Mouse (Mus musculus): Measurements from ENCODE around the gene Asxl2. TPM values are rescaled to one million over a fixed set of nuclear protein-coding genes. Genes with fewer than 3 reads are reported as not detected.
A peak's percentile ranks its signal among the peaks of the same experiment; 100 is the strongest.
"Not testable (repeated sequence)": the region's sequence is repeated elsewhere in the genome, so short reads cannot be mapped to it uniquely, and the experiment has no call there.

Gene Asxl2
- polyA plus RNA-seq, 1 experiment from 2014 or later, result 18.6 TPM

DNA sequence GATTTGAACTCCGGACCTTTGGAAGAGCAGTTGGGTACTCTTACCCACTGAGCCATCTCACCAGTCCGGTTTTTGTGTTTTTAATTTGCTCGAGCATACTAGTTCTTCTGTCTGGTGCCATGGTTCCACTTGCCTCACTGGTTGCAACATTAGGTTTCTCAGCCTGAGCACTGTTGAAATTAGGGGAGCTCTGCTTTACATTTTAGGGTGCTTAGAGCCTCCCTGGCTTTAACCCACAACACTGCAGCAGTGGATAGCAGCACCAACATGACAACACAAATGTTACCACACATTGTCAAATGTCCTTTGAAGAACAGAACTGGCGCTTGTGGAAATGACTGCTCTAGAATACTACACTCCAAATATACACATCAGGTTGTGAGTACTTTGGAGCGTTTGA is 98.9 kb downstream of the Asxl2 start:
- H3K27ac ChIP-seq, result no peak overlapping the region
- peaks cover 5% of the 10 kb centered on the region; the same call in 1 of the 2 replicates for H3K9me3 ChIP-seq
- H3K9ac ChIP-seq, result no peak overlapping the region
- no peaks in the 10 kb centered on the region for H3K36me3 ChIP-seq
- H3K27me3 ChIP-seq, result no peaks in the 10 kb centered on the region
- no peak for ATAC-seq (ENCODE audit: low FRiP score, low read depth)
- no peaks in the 10 kb centered on the region for H3K4me1 ChIP-seq
- WGBS, result 92% methylated on average over 5 of the region's 5 CpGs
- no peak overlapping the region for H3K4me2 ChIP-seq (replicated peaks)
- H3K4me3 ChIP-seq, result no peak overlapping the region

GRCm38 (mm10) chr12:3535446-3535845 is 108.8 kb downstream of the Asxl2 start:
- not testable (repeated sequence) for H3K9ac ChIP-seq; H3K9me3 ChIP-seq; H3K4me1 ChIP-seq; H3K27me3 ChIP-seq; H3K4me3 ChIP-seq; H3K36me3 ChIP-seq; H3K4me2 ChIP-seq (replicated peaks); ATAC-seq (ENCODE audit: low FRiP score, low read depth); H3K27ac ChIP-seq
- 93% methylated on average over 1 of the region's 1 CpGs for whole genome bisulfite sequencing

DNA sequence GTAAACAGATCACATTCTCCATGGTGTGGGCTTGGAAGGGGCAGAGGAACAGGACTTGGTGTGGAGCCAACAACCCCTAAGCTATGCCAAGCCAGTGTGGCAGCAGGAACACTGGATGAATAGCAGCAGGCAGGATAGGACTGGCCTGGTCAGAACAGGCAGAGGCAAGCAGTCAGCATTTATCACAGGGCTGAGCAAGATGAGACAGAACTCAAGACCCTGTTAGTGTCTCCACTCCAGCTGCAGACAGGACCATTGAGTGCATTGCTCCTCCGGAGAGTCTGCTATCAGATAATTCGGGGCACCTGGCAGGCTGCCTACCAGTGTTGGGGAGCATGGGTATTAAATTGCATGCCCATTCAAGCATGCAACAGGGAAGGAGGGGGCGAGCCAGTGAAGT is 111.0 kb downstream of the Asxl2 start:
- Histone ChIP-seq H3K9me3 (no peaks in the 10 kb centered on the region), H3K4me1 (no peaks in the 10 kb centered on the region), H3K27ac (no peak overlapping the region), H3K27me3 (no peaks in the 10 kb centered on the region), H3K4me2 (replicated peaks) (no peak overlapping the region), H3K9ac (no peak overlapping the region), H3K4me3 (no peak overlapping the region), H3K36me3 (no peaks in the 10 kb centered on the region)
- ATAC-seq (ENCODE audit: low FRiP score, low read depth), result 0 out of 2 replicates have a peak, but pooled peaks have one; percentile 15
- WGBS, result 73% methylated on average over 3 of the region's 3 CpGs

DNA sequence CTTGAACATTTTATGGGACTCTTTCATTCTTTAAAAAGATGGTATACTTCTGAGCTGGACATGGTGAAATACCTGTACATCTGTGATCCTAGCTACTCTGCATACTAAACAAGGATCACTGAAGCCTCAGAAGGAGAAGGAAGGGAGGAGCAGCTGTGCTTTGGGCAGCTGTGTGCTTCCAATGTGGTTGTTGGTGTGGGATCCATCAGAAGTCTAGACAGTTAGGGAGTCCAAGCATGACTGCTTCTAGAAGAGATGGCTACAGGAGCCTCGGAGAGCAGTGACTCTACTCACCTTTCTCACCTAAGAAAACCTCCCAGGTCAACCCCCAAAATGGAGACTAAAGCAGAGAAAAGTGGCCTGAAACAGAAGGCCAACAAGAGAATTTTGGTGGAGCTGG is 111.4 kb downstream of the Asxl2 start:
- H3K27me3 ChIP-seq, result no peaks in the 10 kb centered on the region
- H3K36me3 ChIP-seq, result no peaks in the 10 kb centered on the region
- no peak for ATAC-seq (ENCODE audit: low FRiP score, low read depth)
- no peak overlapping the region for H3K4me3 ChIP-seq
- H3K4me1 ChIP-seq, result no peaks in the 10 kb centered on the region
- H3K9ac ChIP-seq, result no peak overlapping the region
- H3K27ac ChIP-seq, result no peak overlapping the region; the same call in 1 of the 2 replicates
- no peak overlapping the region for H3K4me2 ChIP-seq (replicated peaks)
- 81% methylated on average over 1 of the region's 1 CpGs for WGBS
- no peaks in the 10 kb centered on the region for H3K9me3 ChIP-seq

- H3K4me3 ChIP-seq, result no peak overlapping the region
- H3K27me3 ChIP-seq, result no peaks in the 10 kb centered on the region
- H3K4me1 ChIP-seq, result no peaks in the 10 kb centered on the region
- no peaks in the 10 kb centered on the region for H3K36me3 ChIP-seq
- H3K4me2 ChIP-seq (replicated peaks), result no peak overlapping the region
- no peak for ATAC-seq (ENCODE audit: low FRiP score, low read depth)
- no peaks in the 10 kb centered on the region for H3K9me3 ChIP-seq
- no peak overlapping the region for H3K9ac ChIP-seq
- WGBS, result 78% methylated on average over 2 of the region's 2 CpGs
- no peak overlapping the region for H3K27ac ChIP-seq
These were observed 112.9 kb downstream of the Asxl2 start for GRCm38 (mm10) chr12:3539605-3540004.

- H3K4me2 ChIP-seq (replicated peaks), result no peak overlapping the region
- H3K36me3 ChIP-seq, result no peaks in the 10 kb centered on the region
- H3K4me3 ChIP-seq, result no peak overlapping the region
- no peak for ATAC-seq (ENCODE audit: low FRiP score, low read depth)
- H3K27me3 ChIP-seq, result no peaks in the 10 kb centered on the region
- H3K9me3 ChIP-seq, result no peaks in the 10 kb centered on the region
- no peak overlapping the region for H3K9ac ChIP-seq
- no peaks in the 10 kb centered on the region for H3K4me1 ChIP-seq
- no peak overlapping the region for H3K27ac ChIP-seq
- WGBS, result 93% methylated on average over 7 of the region's 7 CpGs
These were observed 114.2 kb downstream of the Asxl2 start for GRCm38 (mm10) chr12:3540871-3541270.

- Histone ChIP-seq H3K27me3 (no peaks in the 10 kb centered on the region), H3K36me3 (no peaks in the 10 kb centered on the region), H3K4me2 (replicated peaks) (no peak overlapping the region), H3K9me3 (no peaks in the 10 kb centered on the region), H3K4me3 (no peak overlapping the region), H3K4me1 (peaks cover 15% of the 10 kb centered on the region; the same call in 1 of the 2 replicates), H3K27ac (no peak overlapping the region), H3K9ac (no peak overlapping the region)
- no peak for ATAC-seq (ENCODE audit: low FRiP score, low read depth)
- WGBS, result 65% methylated on average over 3 of the region's 3 CpGs
These were observed 118.8 kb downstream of the Asxl2 start for GRCm38 (mm10) chr12:3545451-3545850.

- H3K4me3 ChIP-seq, result no peak overlapping the region
- H3K36me3 ChIP-seq, result no peaks in the 10 kb centered on the region
- ATAC-seq (ENCODE audit: low FRiP score, low read depth), result no peak
- no peak overlapping the region for H3K9ac ChIP-seq
- H3K4me1 ChIP-seq, result peaks cover 15% of the 10 kb centered on the region; the same call in 1 of the 2 replicates
- no peaks in the 10 kb centered on the region for H3K27me3 ChIP-seq
- no peak overlapping the region for H3K27ac ChIP-seq
- WGBS, result 45% methylated on average over 4 of the region's 4 CpGs
- no peaks in the 10 kb centered on the region for H3K9me3 ChIP-seq
- H3K4me2 ChIP-seq (replicated peaks), result no peak overlapping the region
These were observed 119.5 kb downstream of the Asxl2 start for GRCm38 (mm10) chr12:3546121-3546658.

- peaks cover 15% of the 10 kb centered on the region; the same call in 1 of the 2 replicates for H3K4me1 ChIP-seq
- H3K4me2 ChIP-seq (replicated peaks), result no peak overlapping the region
- WGBS, result 38% methylated on average over 6 of the region's 6 CpGs
These were observed 120.1 kb downstream of the Asxl2 start for GRCm38 (mm10) chr12:3546781-3547180.

GRCm38 (mm10) chr12:3547506-3547905 is 120.8 kb downstream of the Asxl2 start:
- H3K4me3 ChIP-seq, result no peak overlapping the region
- no peak overlapping the region for H3K27ac ChIP-seq
- no peak overlapping the region for H3K4me2 ChIP-seq (replicated peaks)
- ATAC-seq (ENCODE audit: low FRiP score, low read depth), result no peak
- no peaks in the 10 kb centered on the region for H3K27me3 ChIP-seq
- H3K4me1 ChIP-seq, result peaks cover 15% of the 10 kb centered on the region; the same call in 1 of the 2 replicates
- WGBS, result 54% methylated on average over 4 of the region's 4 CpGs
- H3K36me3 ChIP-seq, result no peaks in the 10 kb centered on the region
- H3K9ac ChIP-seq, result no peak overlapping the region
- no peaks in the 10 kb centered on the region for H3K9me3 ChIP-seq

More at GRCm38 (mm10) chr12:3546781-3547180, 120.1 kb downstream of the Asxl2 start:
- Histone ChIP-seq H3K36me3 (no peaks in the 10 kb centered on the region), H3K9ac (no peak overlapping the region), H3K27ac (no peak overlapping the region), H3K27me3 (no peaks in the 10 kb centered on the region), H3K4me3 (no peak overlapping the region), H3K9me3 (no peaks in the 10 kb centered on the region)
- ATAC-seq (ENCODE audit: low FRiP score, low read depth), result no peak

GRCm38 (mm10) chr12:3547911-3548310 is 121.3 kb downstream of the Asxl2 start:
- Histone ChIP-seq H3K4me2 (replicated peaks) (no peak overlapping the region), H3K9ac (no peak overlapping the region), H3K27me3 (no peaks in the 10 kb centered on the region), H3K27ac (no peak overlapping the region), H3K9me3 (no peaks in the 10 kb centered on the region), H3K4me3 (no peak overlapping the region), H3K36me3 (no peaks in the 10 kb centered on the region), H3K4me1 (peaks cover 15% of the 10 kb centered on the region; the same call in 1 of the 2 replicates)
- no peak for ATAC-seq (ENCODE audit: low FRiP score, low read depth)
- WGBS, result 66% methylated on average over 3 of the region's 3 CpGs

GRCm38 (mm10) chr12:3548582-3549211 is 122.0 kb downstream of the Asxl2 start:
- no peak overlapping the region for H3K4me2 ChIP-seq (replicated peaks)
- no peaks in the 10 kb centered on the region for H3K36me3 ChIP-seq
- no peaks in the 10 kb centered on the region for H3K27me3 ChIP-seq
- H3K9ac ChIP-seq, result no peak overlapping the region
- 42% methylated on average over 5 of the region's 5 CpGs for WGBS
- no peaks in the 10 kb centered on the region for H3K9me3 ChIP-seq
- no peak for ATAC-seq (ENCODE audit: low FRiP score, low read depth)
- H3K4me1 ChIP-seq, result peaks cover 15% of the 10 kb centered on the region; the same call in 1 of the 2 replicates
- H3K4me3 ChIP-seq, result no peak overlapping the region
- no peak overlapping the region for H3K27ac ChIP-seq

DNA sequence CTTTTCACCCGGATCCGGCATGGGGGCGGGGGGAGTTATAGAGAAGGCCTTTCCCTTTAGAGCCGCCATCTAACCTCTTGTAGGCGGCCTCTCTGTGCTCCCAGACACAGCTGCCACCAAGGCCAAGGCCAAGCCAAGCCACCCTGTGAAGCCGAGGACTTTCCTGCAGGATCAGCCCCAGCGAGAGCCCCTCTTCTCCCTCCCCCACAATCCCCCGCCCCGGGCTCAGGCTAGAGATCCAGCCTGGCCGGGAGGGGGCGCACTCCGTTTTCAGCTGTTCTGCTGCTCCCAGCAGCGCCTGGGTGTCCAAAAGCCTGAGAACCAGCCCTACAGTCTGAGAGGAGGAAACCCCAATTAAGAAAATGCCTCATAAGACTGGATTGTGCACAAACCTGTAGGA is 123.6 kb downstream of the Asxl2 start:
- no peak for ATAC-seq (ENCODE audit: low FRiP score, low read depth)
- H3K36me3 ChIP-seq, result no peaks in the 10 kb centered on the region
- H3K9ac ChIP-seq, result no peak overlapping the region
- no peak overlapping the region for H3K4me3 ChIP-seq
- no peaks in the 10 kb centered on the region for H3K9me3 ChIP-seq
- H3K4me1 ChIP-seq, result peaks cover 15% of the 10 kb centered on the region; the same call in 1 of the 2 replicates
- no peak overlapping the region for H3K27ac ChIP-seq
- no peaks in the 10 kb centered on the region for H3K27me3 ChIP-seq
- WGBS, result 11% methylated on average over 13 of the region's 13 CpGs
- peak overlapping the region; percentile 39; the same call in 1 of the 2 replicates for H3K4me2 ChIP-seq (replicated peaks)
